Mouse (Mus musculus) spleen, postnatal 4 days (tissue): ENCODE measurements around the gene Zfp943.
A peak's percentile ranks its signal among the peaks of the same experiment; 100 is the strongest.
"Not testable (repeated sequence)": the region's sequence is repeated elsewhere in the genome, so short reads cannot be mapped to it uniquely, and the experiment has no call there.

Experiments used
- DNase-seq, 2 experiments: peaks; one replicate each; pipeline ENCODE4 v3.0.0; 2022; ENCODE audit warnings: low spot score in 2 of 2

Gene Zfp943

DNA sequence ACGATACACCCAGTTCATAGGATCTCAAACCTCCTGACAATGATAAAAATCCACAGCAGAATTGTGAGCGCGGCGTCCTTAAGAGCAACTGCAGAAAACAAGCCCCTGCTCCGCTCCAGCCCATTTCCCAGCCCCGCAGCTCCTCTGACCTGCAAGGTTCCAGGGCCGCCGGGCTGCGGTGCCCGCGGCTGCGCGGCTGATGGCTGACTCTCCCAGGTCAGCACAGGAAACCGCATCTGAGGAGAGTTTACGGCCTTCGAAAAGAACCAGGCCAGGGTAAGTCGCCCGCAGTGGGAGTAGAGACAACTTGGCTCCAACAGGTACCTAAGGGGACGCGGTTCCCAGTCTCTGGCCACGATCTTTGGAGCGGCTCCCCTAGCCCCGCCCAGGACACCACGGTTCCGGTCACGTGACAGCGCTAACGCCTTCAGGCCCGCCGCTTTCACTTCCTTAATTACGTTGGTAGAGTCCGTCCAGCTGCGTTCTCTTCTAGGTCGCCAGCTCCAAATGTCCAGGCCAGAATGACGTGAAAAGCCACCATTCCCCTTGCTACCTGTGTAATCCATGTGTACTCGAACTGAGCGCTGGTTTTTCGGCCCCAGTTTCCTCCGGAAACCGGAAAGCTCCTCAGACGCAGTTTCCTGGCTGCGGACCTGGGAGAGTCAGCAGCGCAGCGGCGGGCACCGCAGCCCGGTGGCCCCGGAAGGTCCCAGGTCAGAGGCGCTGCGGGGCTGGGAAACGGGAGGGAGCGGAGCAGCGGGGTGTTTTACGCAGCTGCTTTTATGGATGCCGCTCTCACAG lies at the start of gene Zfp943, which contains the start of gene Zfp942:
Gene Zfp943 (plus strand): TSS at position 446 of the 801 bp plus-strand sequence.
Gene Zfp942 (minus strand): TSS at position 358 of the 801 bp plus-strand sequence.
- peak; percentile 68 to 83 for DNase-seq

DNA sequence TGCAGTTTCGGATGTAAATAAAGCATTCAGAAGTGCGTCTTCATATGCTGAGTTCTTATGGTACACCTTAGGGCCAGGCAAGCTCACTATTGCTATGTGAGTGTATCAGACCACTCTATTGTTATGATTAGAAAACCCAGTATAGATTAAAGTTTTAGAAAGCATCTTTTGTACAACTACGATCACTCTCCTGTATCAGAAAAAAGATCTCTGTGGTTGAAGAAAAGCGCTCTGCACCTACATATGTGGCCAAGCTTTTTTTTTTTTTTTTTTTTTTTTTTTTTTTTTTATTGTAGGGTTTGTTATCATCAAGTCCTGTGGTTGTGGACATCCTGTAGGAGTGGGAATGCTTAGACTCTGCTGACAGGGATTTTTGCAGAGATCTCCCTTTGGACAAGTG lies 950 bp downstream of the Zfp943 start:
- no peak for DNase-seq

DNA sequence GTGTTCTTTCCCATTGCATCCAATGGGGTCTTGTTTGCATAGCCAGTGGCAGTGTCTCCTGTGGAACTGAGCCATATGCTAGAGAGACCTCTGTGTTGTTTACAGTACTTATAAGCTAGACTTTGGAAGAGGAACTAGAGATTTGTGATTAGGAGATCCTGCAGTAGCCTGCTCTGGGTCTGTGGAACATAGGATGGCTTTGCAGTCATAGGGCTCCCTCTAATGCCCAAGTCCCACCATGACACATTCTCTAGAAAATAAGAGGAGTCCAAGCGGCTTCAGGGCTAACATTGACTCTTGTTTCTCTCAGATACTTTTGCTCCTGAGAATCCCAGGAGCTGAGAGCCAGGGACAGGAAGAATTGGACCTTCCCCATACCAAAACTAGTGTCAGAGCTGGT lies 73.2 kb downstream of the Zfp943 start:
- not testable (repeated sequence) for DNase-seq

DNA sequence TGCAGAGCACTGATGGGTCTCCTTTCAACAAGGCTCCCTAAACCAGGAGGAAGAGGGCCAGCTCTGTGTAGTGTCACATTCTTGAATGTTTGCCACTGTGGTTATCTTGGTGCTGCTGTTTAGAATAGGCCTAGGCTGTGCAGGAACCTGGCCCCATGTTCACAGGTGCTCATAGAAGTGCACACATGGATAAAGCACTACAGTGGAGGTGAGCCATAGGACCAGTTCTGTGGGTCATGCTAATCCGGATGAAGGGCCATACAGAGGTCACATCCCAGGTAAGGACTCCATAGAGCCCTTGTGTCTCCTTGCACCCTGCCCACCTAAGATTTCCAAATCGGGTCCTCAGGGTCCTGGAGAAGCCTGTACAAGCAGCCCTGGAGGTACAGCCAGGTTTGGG lies 87.1 kb downstream of the Zfp943 start:
- DNase-seq: no peak

DNA sequence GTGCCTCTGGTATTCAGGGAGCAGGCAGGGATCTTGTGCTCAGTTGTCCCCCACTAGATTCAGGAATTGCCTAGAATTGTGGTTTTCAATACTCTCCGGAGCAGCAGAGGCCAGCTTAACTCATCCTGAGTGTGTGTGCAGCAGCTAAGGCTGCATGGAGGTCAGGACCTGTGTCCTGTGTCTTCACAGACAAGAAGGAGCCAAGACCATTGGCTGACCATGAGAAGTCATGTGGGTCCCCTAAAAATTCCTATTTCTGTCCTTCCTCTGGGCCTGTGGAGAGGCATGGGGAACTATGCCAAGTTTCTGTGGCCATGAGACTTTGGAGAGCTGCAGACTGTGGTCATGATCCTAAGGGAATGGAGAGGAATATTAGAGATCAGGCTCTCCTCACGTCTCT lies 90.9 kb downstream of the Zfp943 start:
- peak in 1 of 2 experiments; percentile 37 for DNase-seq

DNA sequence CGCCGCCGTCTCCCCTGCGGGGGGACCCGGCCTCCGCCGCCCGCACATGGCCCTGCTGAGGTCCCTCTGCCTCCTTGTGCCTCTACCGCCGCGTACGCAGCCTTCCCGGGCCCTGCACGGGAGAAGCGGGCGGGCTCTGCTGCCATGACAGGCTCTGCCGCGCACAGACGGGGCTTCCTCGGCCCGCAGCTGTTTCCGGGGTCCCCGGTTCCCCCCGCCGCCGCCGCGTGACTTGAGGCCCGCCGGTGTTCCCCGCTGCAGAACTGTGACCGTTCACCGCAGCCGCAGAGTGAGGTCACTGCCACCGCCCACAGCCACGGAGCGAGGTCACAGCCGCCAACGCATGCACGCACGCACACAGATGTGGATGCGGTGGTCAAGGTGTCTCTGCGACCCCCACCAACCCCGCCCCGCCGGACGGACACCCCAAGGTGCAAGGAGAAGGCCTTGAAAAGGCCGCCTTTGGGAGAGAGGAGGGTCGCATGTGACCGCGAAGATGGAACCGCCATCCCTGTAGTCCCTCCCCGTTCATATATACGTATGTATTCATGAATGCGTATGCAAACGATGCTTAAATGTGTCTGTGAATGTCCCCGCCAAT lies 118.8 kb downstream of the Zfp943 start:
- DNase-seq: peak; percentile 17 to 63

DNA sequence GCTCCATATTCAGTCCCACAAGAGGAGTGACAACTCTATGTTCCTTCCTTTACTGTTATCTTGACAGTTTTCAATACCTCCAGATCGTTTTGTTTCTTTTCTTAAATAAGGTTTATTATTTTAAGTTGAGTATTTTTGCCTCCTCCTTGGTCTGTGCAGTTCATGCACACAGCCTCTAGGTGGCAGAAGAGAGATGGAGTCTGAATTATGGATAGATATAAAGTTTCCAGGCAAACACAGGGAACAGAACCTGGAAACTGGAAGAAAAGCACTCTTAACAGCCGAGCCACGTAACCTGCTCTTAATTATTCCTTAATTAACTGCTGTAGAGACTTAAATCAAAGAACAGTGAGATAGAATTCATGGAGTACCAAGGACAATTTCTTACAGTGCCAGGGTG lies 120.9 kb downstream of the Zfp943 start:
- not testable (repeated sequence) for DNase-seq

DNA sequence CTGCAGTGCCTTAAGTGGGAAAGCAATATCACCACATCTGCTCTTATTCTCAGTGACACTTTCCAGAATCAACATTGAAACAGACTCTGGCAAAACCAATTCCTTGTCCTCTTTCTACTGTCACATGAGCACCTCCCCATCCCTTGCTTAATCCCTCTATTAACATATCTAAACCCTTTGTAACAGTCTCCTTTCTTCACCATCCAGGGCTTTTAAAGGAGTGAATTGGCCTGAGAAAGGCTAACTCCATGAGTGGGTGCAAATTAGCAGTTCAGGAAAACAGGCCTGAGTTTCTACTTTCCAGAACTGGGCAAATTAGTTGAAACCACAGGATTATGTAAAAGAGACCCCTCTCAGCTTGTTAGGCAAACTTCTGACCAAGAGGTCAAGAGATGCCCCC lies 156.4 kb downstream of the Zfp943 start:
- no peak for DNase-seq
